Mouse (Mus musculus): ENCODE measurements at regions not wholly inside any gene's neighbourhood (a gene's known extent, or its start where the extent isn't known, plus 50 kb on each side); places are given as distances from the start of the nearest gene placed in this dataset.

DNA sequence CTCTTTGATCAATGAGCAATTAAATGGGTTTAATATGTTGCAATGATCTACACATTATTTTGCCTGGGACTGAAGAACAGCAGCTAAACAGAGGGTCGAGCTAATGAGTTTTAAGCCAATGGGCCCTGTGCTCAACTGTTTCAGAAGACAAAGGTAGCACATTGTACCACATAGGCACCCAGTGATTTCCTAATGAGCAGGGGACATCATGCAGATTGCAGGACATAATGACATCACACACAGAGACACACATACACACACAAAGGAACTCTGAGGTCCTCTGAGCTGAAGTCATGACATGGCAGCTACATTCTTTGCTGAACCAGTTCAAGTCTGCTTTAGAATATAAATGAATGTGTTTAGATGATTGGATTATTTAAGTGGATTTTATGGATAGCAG lies 71.9 kb downstream of the Zfp330 start:
- DNase-seq, result no peak
- no peaks in the 10 kb centered on the region for H3K27me3 ChIP-seq (ENCODE audit: control insufficient read depth, insufficient read depth, low read length)
- WGBS, result 56% methylated on average over 1 of the region's 1 CpGs
- TF ChIP-seq CTCF (IDR thresholded peaks at IDR 0.05; ENCODE audit: borderline replicate concordance, insufficient read depth, low read depth, low read length) (no peak), POLR2A (IDR thresholded peaks at IDR 0.05; ENCODE audit: borderline replicate concordance, insufficient read depth, low read length) (no peak)
- H3K4me1 ChIP-seq (ENCODE audit: control insufficient read depth, insufficient read depth, low read length), result no peaks in the 10 kb centered on the region
- no peak overlapping the region for H3K4me3 ChIP-seq (replicated peaks; ENCODE audit: insufficient read depth, low read depth, low read length)
- H3K27ac ChIP-seq (ENCODE audit: insufficient read depth, low read length), result no peak overlapping the region

DNA sequence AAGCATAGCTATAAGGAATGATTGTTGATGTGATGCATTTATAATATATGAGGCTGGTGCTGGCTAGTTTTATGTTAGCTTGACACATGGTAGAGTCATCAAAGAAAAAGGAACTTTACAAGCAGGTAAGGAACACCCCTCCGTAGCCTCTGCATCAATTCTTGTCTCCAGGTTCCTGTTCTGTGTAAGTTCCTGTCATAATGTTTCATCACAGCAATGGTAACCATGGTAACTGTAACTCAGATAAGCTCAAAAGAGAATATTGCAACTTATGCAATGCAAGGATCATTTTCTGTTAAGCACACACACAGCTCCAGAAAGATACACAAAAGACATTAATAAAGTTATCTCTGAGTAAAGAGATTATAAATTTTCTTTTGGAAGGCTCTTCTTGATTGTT lies 73.5 kb downstream of the Zfp330 start:
- Histone ChIP-seq H3K27me3 (ENCODE audit: control insufficient read depth, insufficient read depth, low read length) (no peaks in the 10 kb centered on the region), H3K4me3 (replicated peaks; ENCODE audit: insufficient read depth, low read depth, low read length) (no peak overlapping the region), H3K4me1 (ENCODE audit: control insufficient read depth, insufficient read depth, low read length) (no peaks in the 10 kb centered on the region), H3K27ac (ENCODE audit: insufficient read depth, low read length) (no peak overlapping the region)
- no peak for DNase-seq
- WGBS, result 75% methylated on average over 1 of the region's 1 CpGs
- TF ChIP-seq POLR2A (IDR thresholded peaks at IDR 0.05; ENCODE audit: borderline replicate concordance, insufficient read depth, low read length) (no peak), CTCF (IDR thresholded peaks at IDR 0.05; ENCODE audit: borderline replicate concordance, insufficient read depth, low read depth, low read length) (no peak)

DNA sequence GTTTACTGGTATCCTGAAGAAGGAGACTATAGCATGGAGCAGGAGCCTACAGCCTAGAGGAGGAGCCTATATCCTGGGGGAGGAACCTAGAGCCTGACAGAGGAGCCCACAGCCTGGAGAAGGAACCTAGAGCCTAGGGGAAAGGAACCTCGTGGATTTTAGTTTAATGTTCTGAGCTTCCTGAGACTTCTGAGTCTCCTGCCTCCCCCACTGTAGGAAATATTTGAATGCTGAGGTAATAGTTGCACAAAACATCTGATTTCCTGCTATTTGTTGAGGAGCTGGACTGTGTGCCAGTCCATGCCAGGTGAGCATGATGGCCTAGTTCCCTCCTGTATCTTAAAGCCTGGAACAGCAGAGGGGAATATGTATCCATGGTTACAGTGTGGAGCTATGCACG lies 74.7 kb downstream of the Zfp330 start:
- no peak for DNase-seq
- Histone ChIP-seq H3K27me3 (ENCODE audit: control insufficient read depth, insufficient read depth, low read length) (no peaks in the 10 kb centered on the region), H3K4me1 (ENCODE audit: control insufficient read depth, insufficient read depth, low read length) (no peaks in the 10 kb centered on the region), H3K27ac (ENCODE audit: insufficient read depth, low read length) (no peak overlapping the region), H3K4me3 (replicated peaks; ENCODE audit: insufficient read depth, low read depth, low read length) (no peak overlapping the region)
- 61% methylated on average over 2 of the region's 2 CpGs for WGBS
- TF ChIP-seq POLR2A (IDR thresholded peaks at IDR 0.05; ENCODE audit: borderline replicate concordance, insufficient read depth, low read length) (no peak), CTCF (IDR thresholded peaks at IDR 0.05; ENCODE audit: borderline replicate concordance, insufficient read depth, low read depth, low read length) (no peak)

DNA sequence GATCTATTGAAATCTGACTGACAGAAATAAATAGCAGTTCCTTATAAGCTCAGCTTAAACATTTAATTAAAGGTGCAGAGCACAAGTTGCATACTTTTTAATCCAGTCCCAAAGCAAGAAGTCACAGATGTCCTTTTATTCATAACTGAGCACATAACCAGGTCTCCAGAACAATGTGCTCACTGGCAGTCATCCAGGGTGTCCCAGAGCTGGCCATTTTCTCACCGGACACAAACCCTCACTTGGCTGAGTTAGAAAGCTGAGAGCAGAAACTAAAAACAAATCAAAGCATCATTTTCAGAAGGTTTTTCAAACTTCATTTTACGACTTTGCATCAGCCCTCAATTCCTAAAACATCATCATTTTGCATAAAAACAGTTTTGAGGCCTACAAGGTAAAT lies 75.9 kb downstream of the Zfp330 start:
- no peak overlapping the region for H3K27ac ChIP-seq (ENCODE audit: insufficient read depth, low read length)
- WGBS, result 35% methylated on average over 2 of the region's 2 CpGs
- peak in 1 of 2 experiments; percentile 10 for DNase-seq
- no peaks in the 10 kb centered on the region for H3K27me3 ChIP-seq (ENCODE audit: control insufficient read depth, insufficient read depth, low read length)
- TF ChIP-seq POLR2A (IDR thresholded peaks at IDR 0.05; ENCODE audit: borderline replicate concordance, insufficient read depth, low read length) (no peak), CTCF (IDR thresholded peaks at IDR 0.05; ENCODE audit: borderline replicate concordance, insufficient read depth, low read depth, low read length) (no peak)
- H3K4me3 ChIP-seq (replicated peaks; ENCODE audit: insufficient read depth, low read depth, low read length), result no peak overlapping the region
- H3K4me1 ChIP-seq (ENCODE audit: control insufficient read depth, insufficient read depth, low read length), result no peaks in the 10 kb centered on the region

DNA sequence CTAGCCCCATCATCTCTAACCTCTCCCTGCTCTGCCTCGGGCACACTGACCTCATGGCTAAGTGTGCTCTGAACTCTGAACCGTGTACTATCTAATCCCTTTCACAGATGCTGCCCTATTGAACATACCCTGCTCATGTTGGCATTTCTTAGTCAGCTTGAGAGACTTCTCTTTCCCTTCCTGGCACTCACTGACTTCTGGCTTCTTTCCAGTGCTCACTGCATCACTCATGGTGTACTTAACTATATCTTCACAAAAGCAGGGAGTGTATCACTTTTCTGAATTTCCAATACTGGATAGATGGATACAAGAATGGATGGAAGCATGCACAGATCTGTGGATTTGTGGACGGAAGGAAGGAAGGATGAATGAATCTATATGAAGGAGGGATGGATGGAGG lies 80.9 kb downstream of the Zfp330 start:
- no peak overlapping the region for H3K4me3 ChIP-seq (replicated peaks; ENCODE audit: insufficient read depth, low read depth, low read length)
- 46% methylated on average over 3 of the region's 3 CpGs for WGBS
- H3K4me1 ChIP-seq (ENCODE audit: control insufficient read depth, insufficient read depth, low read length), result no peaks in the 10 kb centered on the region; the same call in 1 of the 2 replicates
- no peak overlapping the region for H3K27ac ChIP-seq (ENCODE audit: insufficient read depth, low read length)
- no peaks in the 10 kb centered on the region for H3K27me3 ChIP-seq (ENCODE audit: control insufficient read depth, insufficient read depth, low read length)
- TF ChIP-seq POLR2A (IDR thresholded peaks at IDR 0.05; ENCODE audit: borderline replicate concordance, insufficient read depth, low read length) (no peak), CTCF (IDR thresholded peaks at IDR 0.05; ENCODE audit: borderline replicate concordance, insufficient read depth, low read depth, low read length) (no peak)
- no peak for DNase-seq

DNA sequence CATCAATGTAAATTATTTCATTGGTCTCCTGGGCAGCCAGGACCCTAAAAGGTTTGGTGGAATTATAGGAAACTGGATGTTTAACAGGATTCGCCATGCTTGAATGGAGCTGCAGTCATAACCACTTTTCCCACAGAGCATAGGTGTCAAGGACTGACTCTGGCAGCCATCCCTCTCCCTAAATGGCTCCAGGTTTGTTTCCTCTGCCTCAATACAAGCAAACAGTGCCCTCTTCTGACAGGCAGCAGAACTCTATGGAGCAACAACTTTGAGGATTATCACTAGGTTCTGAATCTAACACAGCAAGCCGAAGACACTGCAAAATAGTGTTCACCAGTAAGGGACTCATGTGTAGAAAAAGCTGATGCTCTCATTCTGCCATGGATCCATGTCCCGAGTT lies 84.6 kb downstream of the Zfp330 start:
- DNase-seq, result peak; percentile 35 to 53
- Histone ChIP-seq H3K4me3 (replicated peaks; ENCODE audit: insufficient read depth, low read depth, low read length) (no peak overlapping the region), H3K27me3 (ENCODE audit: control insufficient read depth, insufficient read depth, low read length) (no peaks in the 10 kb centered on the region), H3K27ac (ENCODE audit: insufficient read depth, low read length) (no peak overlapping the region), H3K4me1 (ENCODE audit: control insufficient read depth, insufficient read depth, low read length) (no peaks in the 10 kb centered on the region; the same call in 1 of the 2 replicates)
- WGBS, result 44% methylated on average over 3 of the region's 3 CpGs
- TF ChIP-seq POLR2A (IDR thresholded peaks at IDR 0.05; ENCODE audit: borderline replicate concordance, insufficient read depth, low read length) (no peak), CTCF (IDR thresholded peaks at IDR 0.05; ENCODE audit: borderline replicate concordance, insufficient read depth, low read depth, low read length) (peak; percentile 54)

DNA sequence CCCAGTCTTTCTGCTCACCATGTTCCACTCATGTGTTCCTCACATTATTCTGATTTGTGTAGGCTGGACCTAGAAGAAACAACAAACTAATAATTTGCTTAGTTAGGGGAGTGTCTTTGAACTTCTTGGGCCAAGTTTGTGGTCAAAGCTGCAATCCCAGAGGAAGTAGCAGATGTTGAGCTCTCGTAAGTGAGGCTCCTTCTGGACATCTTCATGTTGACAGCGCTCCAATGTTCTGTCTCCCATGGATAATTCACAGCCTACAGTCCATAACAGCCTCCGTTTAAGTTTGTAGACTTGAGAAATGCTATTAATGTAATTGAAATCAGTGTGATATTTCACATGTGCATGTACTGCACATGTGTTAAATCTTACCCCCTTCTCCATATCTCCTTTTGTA lies 88.0 kb downstream of the Zfp330 start:
- Histone ChIP-seq H3K4me1 (ENCODE audit: control insufficient read depth, insufficient read depth, low read length) (no peaks in the 10 kb centered on the region), H3K27me3 (ENCODE audit: control insufficient read depth, insufficient read depth, low read length) (no peaks in the 10 kb centered on the region), H3K27ac (ENCODE audit: insufficient read depth, low read length) (no peak overlapping the region), H3K4me3 (replicated peaks; ENCODE audit: insufficient read depth, low read depth, low read length) (no peak overlapping the region)
- no peak for DNase-seq
- TF ChIP-seq CTCF (IDR thresholded peaks at IDR 0.05; ENCODE audit: borderline replicate concordance, insufficient read depth, low read depth, low read length), result no peak
- no peak for TF ChIP-seq POLR2A (IDR thresholded peaks at IDR 0.05; ENCODE audit: borderline replicate concordance, insufficient read depth, low read length)
- WGBS, result 58% methylated on average over 3 of the region's 3 CpGs

DNA sequence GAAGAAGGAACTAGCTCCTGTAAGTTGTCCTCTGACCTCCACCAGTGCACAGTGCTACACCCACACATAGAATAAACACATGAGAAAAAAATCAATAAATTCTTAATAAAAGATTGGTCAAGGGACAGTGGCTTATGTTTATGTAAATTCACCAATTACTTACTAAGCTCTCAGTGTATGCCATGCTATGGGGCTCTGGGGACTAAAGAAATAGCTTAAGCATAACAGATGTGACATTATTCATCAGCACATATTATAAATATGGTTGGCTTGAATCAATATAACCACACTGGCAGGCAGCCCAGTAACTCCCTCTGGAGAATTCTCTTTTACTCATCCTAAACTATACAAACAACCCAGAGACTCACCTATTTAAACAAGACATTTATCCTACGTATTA lies 95.2 kb downstream of the Zfp330 start:
- no peak for DNase-seq

More for the DNA sequence above, 95.2 kb downstream of the Zfp330 start:
- TF ChIP-seq CTCF (IDR thresholded peaks at IDR 0.05; ENCODE audit: borderline replicate concordance, insufficient read depth, low read depth, low read length), result no peak
- TF ChIP-seq POLR2A (IDR thresholded peaks at IDR 0.05; ENCODE audit: borderline replicate concordance, insufficient read depth, low read length), result no peak
- Histone ChIP-seq H3K27me3 (ENCODE audit: control insufficient read depth, insufficient read depth, low read length) (no peaks in the 10 kb centered on the region), H3K4me3 (replicated peaks; ENCODE audit: insufficient read depth, low read depth, low read length) (no peak overlapping the region), H3K4me1 (ENCODE audit: control insufficient read depth, insufficient read depth, low read length) (no peaks in the 10 kb centered on the region), H3K27ac (ENCODE audit: insufficient read depth, low read length) (no peak overlapping the region)
- WGBS, result 63% methylated on average over 1 of the region's 1 CpGs

Data from cerebellum, adult 2 months (tissue).